Mouse (Mus musculus): Measurements from ENCODE around the gene Ntf5. TPM values are rescaled to one million over a fixed set of nuclear protein-coding genes. Genes with fewer than 3 reads are reported as not detected.
"Not testable (repeated sequence)": the region's sequence is repeated elsewhere in the genome, so short reads cannot be mapped to it uniquely, and the experiment has no call there.

Ntf5 gene
- polyA plus RNA-seq, 1 experiment from 2014 or later: 3.2 TPM

- H3K9me3 ChIP-seq (replicated peaks; ENCODE audit: control insufficient read depth, low read length); H3K36me3 ChIP-seq (ENCODE audit: control insufficient read depth, insufficient read depth, low read length); H3K9ac ChIP-seq (ENCODE audit: low read depth, low read length); ATAC-seq (replicated peaks; ENCODE audit: insufficient number of reproducible peaks, low FRiP score, low TSS enrichment); H3K27me3 ChIP-seq (ENCODE audit: control insufficient read depth, insufficient read depth, low read length): not testable (repeated sequence)
- 8% methylated on average over 3 of the region's 3 CpGs for WGBS (ENCODE audit: insufficient replicate concordance)
- peak overlapping the region; percentile 80 for H3K4me3 ChIP-seq (ENCODE audit: low read depth, low read length)
- peaks cover 15% of the 10 kb centered on the region for H3K4me1 ChIP-seq (ENCODE audit: control insufficient read depth, insufficient read depth, low read length)
- peak overlapping the region; percentile 69; the same call in 1 of the 2 replicates for H3K27ac ChIP-seq (ENCODE audit: low read depth, low read length)
- peak overlapping the region; percentile 67 for H3K4me2 ChIP-seq
Observed at GRCm38 (mm10) chr7:45396337-45396775, 17.1 kb upstream of the Ntf5 start.

- Histone ChIP-seq H3K36me3 (ENCODE audit: control insufficient read depth, insufficient read depth, low read length) (peaks cover 4% of the 10 kb centered on the region; the same call in 1 of the 2 replicates), H3K27ac (ENCODE audit: low read depth, low read length) (no peak overlapping the region), H3K4me1 (ENCODE audit: control insufficient read depth, insufficient read depth, low read length) (peaks cover 15% of the 10 kb centered on the region), H3K4me3 (ENCODE audit: low read depth, low read length) (no peak overlapping the region), H3K9ac (ENCODE audit: low read depth, low read length) (no peak overlapping the region), H3K9me3 (replicated peaks; ENCODE audit: control insufficient read depth, low read length) (no peaks in the 10 kb centered on the region), H3K27me3 (ENCODE audit: control insufficient read depth, insufficient read depth, low read length) (no peaks in the 10 kb centered on the region), H3K4me2 (no peak overlapping the region)
- ATAC-seq (replicated peaks; ENCODE audit: insufficient number of reproducible peaks, low FRiP score, low TSS enrichment): no peak
- 82% methylated on average over 2 of the region's 2 CpGs for WGBS (ENCODE audit: insufficient replicate concordance)
Observed at GRCm38 (mm10) chr7:45396787-45397186, 16.7 kb upstream of the Ntf5 start.

- H3K27me3 ChIP-seq (ENCODE audit: control insufficient read depth, insufficient read depth, low read length): peaks cover 15% of the 10 kb centered on the region
- WGBS (ENCODE audit: insufficient replicate concordance): 69% methylated on average over 10 of the region's 10 CpGs
Observed at GRCm38 (mm10) chr7:45401521-45402085, 11.9 kb upstream of the Ntf5 start.

GRCm38 (mm10) chr7:45403532-45404261, 9.8 kb upstream of the Ntf5 start:
- peaks cover 9% of the 10 kb centered on the region; the same call in 1 of the 2 replicates for H3K4me1 ChIP-seq (ENCODE audit: control insufficient read depth, insufficient read depth, low read length)
- H3K27me3 ChIP-seq (ENCODE audit: control insufficient read depth, insufficient read depth, low read length): peaks cover 36% of the 10 kb centered on the region
- 48% methylated on average over 6 of the region's 6 CpGs for WGBS (ENCODE audit: insufficient replicate concordance)
- H3K9me3 ChIP-seq (replicated peaks; ENCODE audit: control insufficient read depth, low read length): no peaks in the 10 kb centered on the region
- no peak overlapping the region for H3K4me3 ChIP-seq (ENCODE audit: low read depth, low read length)
- no peaks in the 10 kb centered on the region for H3K36me3 ChIP-seq (ENCODE audit: control insufficient read depth, insufficient read depth, low read length)
- no peak overlapping the region for H3K9ac ChIP-seq (ENCODE audit: low read depth, low read length)
- H3K27ac ChIP-seq (ENCODE audit: low read depth, low read length): no peak overlapping the region
- ATAC-seq (replicated peaks; ENCODE audit: insufficient number of reproducible peaks, low FRiP score, low TSS enrichment): no peak
- no peak overlapping the region for H3K4me2 ChIP-seq

More at GRCm38 (mm10) chr7:45401521-45402085, 11.9 kb upstream of the Ntf5 start:
- Histone ChIP-seq H3K9me3 (replicated peaks; ENCODE audit: control insufficient read depth, low read length) (no peaks in the 10 kb centered on the region), H3K4me1 (ENCODE audit: control insufficient read depth, insufficient read depth, low read length) (peaks cover 8% of the 10 kb centered on the region; the same call in 1 of the 2 replicates), H3K4me3 (ENCODE audit: low read depth, low read length) (no peak overlapping the region), H3K27ac (ENCODE audit: low read depth, low read length) (no peak overlapping the region), H3K4me2 (no peak overlapping the region), H3K36me3 (ENCODE audit: control insufficient read depth, insufficient read depth, low read length) (no peaks in the 10 kb centered on the region), H3K9ac (ENCODE audit: low read depth, low read length) (no peak overlapping the region)
- no peak for ATAC-seq (replicated peaks; ENCODE audit: insufficient number of reproducible peaks, low FRiP score, low TSS enrichment)

GRCm38 (mm10) chr7:45405091-45406075, 8.1 kb upstream of the Ntf5 start, which contains the start of gene Kcna7:
Gene Kcna7, plus strand, starts transcription at chr7:45405653.
- Histone ChIP-seq H3K9ac (ENCODE audit: low read depth, low read length) (peak within 1 kb of the TSS; percentile 62), H3K27me3 (ENCODE audit: control insufficient read depth, insufficient read depth, low read length) (peaks cover 50% of the 10 kb centered on the region)
- no peak for ATAC-seq (replicated peaks; ENCODE audit: insufficient number of reproducible peaks, low FRiP score, low TSS enrichment)

GRCm38 (mm10) chr7:45406157-45407156, 7.0 kb upstream of the Ntf5 start:
- WGBS (ENCODE audit: insufficient replicate concordance): 1% methylated on average over 108 of the region's 114 CpGs
- peak overlapping the region; percentile 62 for H3K9ac ChIP-seq (ENCODE audit: low read depth, low read length)
- no peaks in the 10 kb centered on the region for H3K9me3 ChIP-seq (replicated peaks; ENCODE audit: control insufficient read depth, low read length)
- peaks cover 57% of the 10 kb centered on the region for H3K27me3 ChIP-seq (ENCODE audit: control insufficient read depth, insufficient read depth, low read length)
- H3K36me3 ChIP-seq (ENCODE audit: control insufficient read depth, insufficient read depth, low read length): no peaks in the 10 kb centered on the region
- peak overlapping the region; percentile 77 for H3K4me2 ChIP-seq
- peak overlapping the region; percentile 49 for H3K4me3 ChIP-seq (ENCODE audit: low read depth, low read length)
- no peak overlapping the region for H3K27ac ChIP-seq (ENCODE audit: low read depth, low read length)
- peaks cover 9% of the 10 kb centered on the region; the same call in 1 of the 2 replicates for H3K4me1 ChIP-seq (ENCODE audit: control insufficient read depth, insufficient read depth, low read length)
- 0 out of 2 replicates have a peak, but pooled peaks have one; percentile 27 for ATAC-seq (replicated peaks; ENCODE audit: insufficient number of reproducible peaks, low FRiP score, low TSS enrichment)

More at GRCm38 (mm10) chr7:45405091-45406075, 8.1 kb upstream of the Ntf5 start, which contains the start of gene Kcna7:
- no peaks in the 10 kb centered on the region for H3K36me3 ChIP-seq (ENCODE audit: control insufficient read depth, insufficient read depth, low read length)
- WGBS (ENCODE audit: insufficient replicate concordance): 14% methylated on average over 28 of the region's 28 CpGs
- H3K9me3 ChIP-seq (replicated peaks; ENCODE audit: control insufficient read depth, low read length): no peaks in the 10 kb centered on the region
- no peak within 1 kb of the TSS for H3K27ac ChIP-seq (ENCODE audit: low read depth, low read length)
- peaks cover 9% of the 10 kb centered on the region; the same call in 1 of the 2 replicates for H3K4me1 ChIP-seq (ENCODE audit: control insufficient read depth, insufficient read depth, low read length)
- peak within 1 kb of the TSS; percentile 77 for H3K4me2 ChIP-seq
- H3K4me3 ChIP-seq (ENCODE audit: low read depth, low read length): peak within 1 kb of the TSS; percentile 49

GRCm38 (mm10) chr7:45407836-45408235, 5.7 kb upstream of the Ntf5 start:
- Histone ChIP-seq H3K4me1 (ENCODE audit: control insufficient read depth, insufficient read depth, low read length) (peaks cover 13% of the 10 kb centered on the region), H3K27me3 (ENCODE audit: control insufficient read depth, insufficient read depth, low read length) (peaks cover 64% of the 10 kb centered on the region), H3K9ac (ENCODE audit: low read depth, low read length) (no peak overlapping the region), H3K36me3 (ENCODE audit: control insufficient read depth, insufficient read depth, low read length) (no peaks in the 10 kb centered on the region), H3K27ac (ENCODE audit: low read depth, low read length) (no peak overlapping the region), H3K4me2 (no peak overlapping the region), H3K4me3 (ENCODE audit: low read depth, low read length) (no peak overlapping the region), H3K9me3 (replicated peaks; ENCODE audit: control insufficient read depth, low read length) (no peaks in the 10 kb centered on the region)
- ATAC-seq (replicated peaks; ENCODE audit: insufficient number of reproducible peaks, low FRiP score, low TSS enrichment): no peak
- WGBS (ENCODE audit: insufficient replicate concordance): 73% methylated on average over 10 of the region's 10 CpGs

Data from heart, embryonic 11.5 days (tissue).